Mouse (Mus musculus): Measurements from ENCODE around the gene Cyp26c1.

Gene Cyp26c1

DNA sequence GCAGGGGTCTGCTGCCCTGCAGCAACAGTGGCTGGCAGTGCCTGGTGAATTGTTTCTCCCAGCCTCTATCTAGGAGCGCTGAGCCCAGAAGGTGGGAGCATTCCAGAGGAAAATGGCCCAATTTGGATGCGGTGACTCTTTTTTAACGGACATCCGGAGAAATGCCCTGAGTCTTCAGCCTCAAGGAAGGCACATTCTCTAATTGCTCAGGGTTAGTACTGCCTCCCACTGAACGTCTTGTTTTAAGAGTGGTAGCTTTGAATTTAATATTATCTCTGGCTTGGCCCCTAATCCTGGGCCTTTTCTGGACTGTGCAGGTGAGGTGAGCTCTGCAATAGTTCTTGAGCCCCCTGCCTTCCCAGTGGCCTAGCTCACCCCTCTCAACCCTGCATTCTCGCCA lies at the start of gene Cyp26c1:
Gene Cyp26c1 (plus strand): TSS at position 301 of the 400 bp plus-strand sequence.
- DNase-seq (ENCODE audit: low spot score) = no peak

DNA sequence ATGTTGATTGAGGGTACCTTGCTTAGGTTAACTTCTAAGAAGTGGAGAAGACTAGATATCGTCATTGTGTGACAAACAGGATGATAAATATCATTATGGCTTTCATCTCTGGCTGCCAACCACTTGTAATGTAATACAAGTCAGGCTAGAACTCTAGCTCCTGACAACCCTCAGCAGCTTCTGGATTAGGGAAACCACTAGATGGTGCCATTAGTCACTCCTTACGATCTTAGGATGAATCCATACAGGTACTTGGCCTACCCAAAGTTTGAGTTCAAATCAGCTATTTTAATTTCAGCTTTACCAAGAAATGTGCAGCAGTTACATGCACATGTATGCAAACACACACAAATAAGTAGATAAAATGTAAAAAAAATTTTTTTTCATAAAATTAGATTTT lies 37.4 kb upstream of the Cyp26c1 start:
- DNase-seq (ENCODE audit: low spot score) = no peak

DNA sequence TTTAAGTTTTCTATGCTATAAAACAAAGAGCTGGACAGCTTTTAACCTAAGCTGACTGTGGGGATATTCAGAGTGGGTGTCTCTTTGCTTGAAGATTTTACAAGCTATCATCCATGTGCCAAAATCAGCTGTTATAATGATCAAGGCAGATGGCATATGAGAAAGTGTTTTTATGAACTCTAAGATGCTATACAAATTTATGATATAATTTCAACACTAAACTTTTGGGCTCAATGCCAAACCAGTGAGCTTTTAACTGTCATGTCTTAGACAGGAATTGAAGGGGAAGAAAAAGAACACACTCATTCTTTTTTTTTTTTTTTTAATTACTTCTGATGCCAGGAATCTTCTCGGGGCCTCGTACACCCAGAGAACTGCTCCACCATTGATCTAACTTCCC lies 34.9 kb upstream of the Cyp26c1 start:
- DNase-seq (ENCODE audit: low spot score) = no peak

DNA sequence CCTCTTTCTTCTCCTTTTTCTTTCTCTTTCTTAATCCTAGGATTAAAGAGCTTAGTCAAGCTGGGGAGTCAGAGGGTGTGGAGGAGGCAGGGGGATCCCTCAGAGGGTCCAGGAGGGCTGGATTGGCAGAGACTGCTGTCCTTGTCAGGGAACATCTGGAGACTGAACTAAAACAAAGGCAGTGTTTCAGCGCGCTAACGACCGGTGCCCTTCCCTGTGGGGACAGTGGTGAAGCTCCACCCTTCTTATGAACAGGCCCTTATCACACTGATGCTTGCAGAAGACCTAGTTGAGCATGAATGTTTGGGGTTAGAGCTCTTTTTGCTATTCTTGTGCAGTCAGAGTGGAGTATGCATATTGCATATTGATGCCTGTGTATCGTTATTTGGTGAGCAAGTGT lies 31.4 kb upstream of the Cyp26c1 start:
- no peak for DNase-seq (ENCODE audit: low spot score)

DNA sequence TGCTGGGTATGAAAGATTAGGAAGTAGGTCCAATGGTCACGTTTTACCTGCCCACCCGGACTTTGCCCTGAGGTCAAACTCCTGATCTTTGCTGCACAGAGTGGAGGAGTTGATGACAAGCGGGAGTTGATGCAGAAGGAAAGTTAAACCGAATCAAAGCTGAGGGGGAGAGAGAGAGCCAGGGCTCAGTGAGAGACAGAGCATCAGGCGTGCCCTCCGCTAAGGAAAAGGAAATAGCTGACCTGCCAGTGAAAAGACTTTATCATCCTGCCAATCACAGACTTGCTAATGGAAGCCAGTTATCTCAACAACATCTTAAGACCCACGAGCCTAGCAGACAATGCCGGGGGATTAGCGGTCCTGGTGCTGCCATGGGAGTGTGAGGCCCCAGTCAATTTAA lies 28.9 kb upstream of the Cyp26c1 start:
- DNase-seq (ENCODE audit: low spot score) = no peak

DNA sequence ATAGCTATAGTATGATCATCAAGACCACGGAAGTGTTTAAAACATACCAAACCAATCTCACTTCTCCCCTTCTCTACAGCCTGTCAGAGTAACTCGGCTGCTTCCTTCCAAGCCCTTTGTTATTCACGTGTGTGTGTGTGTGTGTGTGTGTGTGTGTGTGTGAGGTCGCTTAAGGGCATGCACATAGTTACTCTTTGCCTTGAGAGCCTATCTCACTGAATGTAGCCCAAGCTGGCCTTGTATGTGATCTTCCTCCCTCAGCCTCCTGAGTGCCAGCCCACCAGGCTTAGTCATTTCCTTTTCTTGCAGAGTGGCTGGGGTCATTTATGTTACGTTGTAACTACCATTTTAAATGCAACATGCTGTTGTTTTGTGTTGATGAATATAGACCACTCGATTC lies 20.1 kb upstream of the Cyp26c1 start:
- DNase-seq (ENCODE audit: low spot score) = no peak

DNA sequence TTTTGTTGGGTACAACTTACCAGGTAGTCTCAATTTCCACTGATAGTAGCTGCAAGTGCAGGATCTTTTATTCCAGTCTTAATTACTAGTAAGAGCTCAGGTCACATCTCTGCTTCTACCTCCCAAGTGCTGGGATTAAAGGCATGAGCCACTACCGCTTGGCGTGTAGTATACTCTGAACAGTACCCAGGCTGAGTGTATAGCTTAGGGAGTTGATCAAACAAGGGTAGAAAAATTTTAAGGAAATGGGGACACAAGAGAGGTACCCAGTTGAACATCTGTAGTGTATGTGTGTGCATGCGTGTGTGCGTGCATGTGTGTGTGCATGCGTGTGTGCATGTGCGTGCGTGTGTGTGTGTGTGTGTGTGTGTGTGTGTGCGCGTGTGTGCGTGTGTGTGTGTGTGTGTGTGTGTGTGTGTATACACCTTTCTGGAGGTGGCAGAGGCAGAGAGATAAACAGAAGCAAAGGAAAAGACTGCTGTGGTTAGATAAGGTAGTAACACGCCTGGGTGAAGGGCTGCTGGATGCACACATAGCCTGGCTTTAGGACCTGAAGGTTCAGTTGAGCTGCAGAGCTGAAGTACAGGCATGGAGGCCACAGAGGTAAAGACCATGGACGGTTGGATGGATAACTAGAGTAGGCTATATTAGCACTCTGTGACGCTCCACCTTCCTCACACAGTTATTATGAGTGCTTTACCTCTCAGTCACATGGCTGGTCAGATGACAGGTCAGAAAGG lies 17.4 kb upstream of the Cyp26c1 start:
- DNase-seq (ENCODE audit: low spot score) = no peak

DNA sequence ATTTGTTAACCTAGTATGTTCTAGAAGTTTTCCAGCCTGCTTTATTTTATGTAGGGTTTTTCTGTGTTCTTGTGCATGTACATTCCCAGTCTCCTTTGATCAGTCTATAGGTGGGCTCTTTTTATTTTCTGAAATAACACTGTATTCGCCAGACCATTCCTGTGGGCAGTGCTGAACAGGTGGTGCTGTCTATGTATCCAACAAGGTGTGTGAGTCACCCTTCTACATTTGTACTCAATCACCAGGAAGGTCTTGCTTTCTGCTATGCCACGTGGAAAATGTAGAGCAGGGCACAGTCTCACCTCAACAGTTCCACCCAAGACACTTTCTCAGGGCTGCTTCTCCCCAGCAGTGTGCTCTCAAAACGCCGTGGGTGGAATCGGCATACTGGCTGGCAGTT lies 16.7 kb upstream of the Cyp26c1 start:
- no peak for DNase-seq (ENCODE audit: low spot score)

DNA sequence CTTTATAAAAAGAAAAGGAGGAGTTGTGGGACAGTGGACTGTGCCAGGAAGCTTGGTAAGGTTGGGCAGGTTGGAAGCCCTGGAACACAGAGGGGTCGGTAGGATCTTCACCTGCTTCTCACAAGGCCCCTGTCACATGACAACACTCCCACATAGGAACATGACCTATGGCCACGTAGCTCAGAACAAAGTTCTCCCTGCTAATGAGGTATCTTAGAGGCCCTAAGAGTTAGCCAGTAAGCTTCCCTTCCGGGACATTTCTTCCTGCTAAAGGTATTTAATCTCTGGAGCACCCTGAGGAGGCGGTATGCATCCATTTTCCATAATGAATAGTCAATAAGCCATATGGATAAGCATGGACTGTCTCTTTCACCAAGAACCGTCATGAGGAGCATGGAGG lies 15.9 kb upstream of the Cyp26c1 start:
- DNase-seq (ENCODE audit: low spot score) = no peak

DNA sequence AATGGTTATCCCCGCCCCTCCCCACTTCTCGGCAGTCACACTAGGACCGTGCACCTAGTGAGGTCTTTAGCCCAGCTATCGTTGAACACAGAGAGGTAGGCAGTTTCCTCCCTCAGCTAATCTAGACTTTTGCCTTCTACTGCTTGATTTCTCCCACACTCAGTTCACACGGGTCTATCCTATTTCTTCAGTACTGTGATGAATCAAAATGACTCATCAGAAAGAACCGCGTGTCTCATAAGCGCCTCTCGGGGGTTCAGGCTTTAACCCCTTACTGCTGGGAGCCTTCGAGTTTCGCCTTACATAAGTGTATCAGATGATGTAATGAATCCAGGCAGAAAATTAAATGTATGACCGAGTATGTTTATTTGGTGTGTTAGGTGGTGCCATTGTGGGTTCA lies 12.0 kb upstream of the Cyp26c1 start:
- no peak for DNase-seq (ENCODE audit: low spot score)

DNA sequence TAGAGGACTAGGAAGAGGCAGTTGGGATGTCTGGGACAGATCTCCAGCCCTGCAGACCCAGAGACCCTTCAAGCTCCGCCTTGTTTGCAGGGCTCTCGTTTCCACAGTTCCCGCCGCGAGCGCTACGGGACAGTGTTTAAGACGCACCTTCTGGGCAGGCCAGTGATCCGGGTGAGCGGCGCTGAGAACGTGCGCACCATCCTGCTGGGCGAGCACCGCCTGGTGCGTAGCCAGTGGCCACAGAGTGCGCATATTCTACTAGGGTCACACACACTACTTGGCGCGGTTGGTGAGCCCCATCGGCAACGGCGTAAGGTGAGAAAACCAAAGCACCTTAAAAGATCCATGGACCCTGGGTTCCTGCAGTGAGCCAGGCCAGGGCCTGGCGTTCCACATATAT lies 966 bp downstream of the Cyp26c1 start:
- DNase-seq (ENCODE audit: low spot score) = no peak

DNA sequence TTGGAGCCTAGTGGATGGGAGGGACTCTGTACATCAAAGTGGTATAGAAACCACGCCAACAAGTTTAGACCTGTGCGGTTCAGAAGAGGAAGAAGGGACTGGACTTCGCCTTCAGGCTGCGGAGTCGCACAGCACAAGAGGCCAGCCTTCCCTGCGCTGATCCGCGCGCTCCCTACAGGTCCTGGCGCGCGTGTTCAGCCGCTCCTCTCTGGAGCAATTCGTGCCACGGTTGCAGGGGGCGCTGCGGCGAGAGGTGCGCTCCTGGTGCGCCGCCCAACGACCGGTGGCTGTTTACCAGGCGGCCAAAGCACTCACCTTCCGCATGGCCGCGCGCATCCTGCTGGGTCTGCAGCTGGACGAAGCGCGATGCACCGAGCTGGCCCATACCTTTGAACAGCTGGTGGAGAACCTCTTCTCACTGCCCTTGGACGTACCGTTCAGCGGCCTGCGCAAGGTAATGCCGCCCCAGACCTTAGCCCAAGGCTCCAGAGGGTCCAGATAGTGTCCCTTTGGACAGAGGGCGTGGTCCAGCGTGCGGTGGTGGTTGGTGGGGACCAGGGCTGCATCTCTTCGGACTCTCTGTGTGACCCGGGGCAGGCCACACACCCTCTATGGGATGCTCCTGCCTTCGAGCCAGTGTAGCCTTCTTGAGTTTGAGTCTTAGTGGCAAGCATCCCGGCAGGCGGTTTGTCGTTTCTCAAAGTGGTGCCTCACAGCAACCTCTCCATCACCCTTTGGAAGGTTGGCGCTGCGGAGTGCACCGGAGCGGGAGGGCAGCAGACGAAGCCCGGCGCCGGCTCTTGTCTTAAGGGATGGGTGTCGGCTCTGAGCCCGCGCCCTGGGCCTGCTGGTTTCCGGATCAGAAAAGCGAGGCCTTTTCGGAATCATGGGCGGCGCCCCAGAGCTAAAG lies 1.8 kb downstream of the Cyp26c1 start:
- DNase-seq (ENCODE audit: low spot score) = no peak

DNA sequence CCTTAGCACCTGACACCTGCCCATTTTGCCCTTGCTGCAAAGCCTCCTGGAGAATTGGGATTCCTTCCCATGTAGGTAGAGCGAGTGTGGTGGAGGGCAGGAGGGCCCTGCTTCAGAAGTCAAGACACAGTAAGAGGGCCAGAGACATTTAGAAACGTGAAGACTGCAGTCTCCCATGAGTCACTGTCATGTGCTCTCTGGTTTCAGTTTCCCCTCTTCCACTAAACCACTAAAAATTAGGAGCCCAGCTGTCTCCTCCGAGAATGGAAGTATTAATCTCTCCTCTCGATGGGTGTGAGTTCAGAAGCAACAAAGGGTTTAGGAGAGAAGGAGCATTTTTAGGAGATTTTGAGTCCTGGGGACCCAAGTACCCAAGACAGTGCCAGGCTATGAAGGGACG lies 4.1 kb downstream of the Cyp26c1 start:
- DNase-seq (ENCODE audit: low spot score) = no peak

DNA sequence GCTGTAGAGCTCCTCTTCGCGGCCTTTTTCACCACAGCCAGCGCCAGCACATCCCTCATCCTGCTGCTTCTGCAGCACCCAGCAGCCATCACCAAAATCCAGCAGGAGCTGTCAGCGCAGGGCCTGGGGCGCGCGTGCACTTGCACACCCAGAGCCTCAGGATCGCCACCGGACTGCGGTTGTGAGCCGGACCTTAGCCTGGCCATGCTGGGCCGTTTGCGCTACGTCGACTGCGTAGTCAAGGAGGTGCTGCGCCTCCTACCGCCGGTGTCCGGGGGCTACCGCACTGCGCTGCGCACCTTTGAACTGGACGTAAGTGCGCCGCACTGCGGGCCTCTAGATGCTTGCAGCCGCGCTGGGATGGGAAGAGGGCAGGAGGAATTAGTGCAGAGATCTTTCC lies 5.3 kb downstream of the Cyp26c1 start:
- DNase-seq (ENCODE audit: low spot score) = no peak

DNA sequence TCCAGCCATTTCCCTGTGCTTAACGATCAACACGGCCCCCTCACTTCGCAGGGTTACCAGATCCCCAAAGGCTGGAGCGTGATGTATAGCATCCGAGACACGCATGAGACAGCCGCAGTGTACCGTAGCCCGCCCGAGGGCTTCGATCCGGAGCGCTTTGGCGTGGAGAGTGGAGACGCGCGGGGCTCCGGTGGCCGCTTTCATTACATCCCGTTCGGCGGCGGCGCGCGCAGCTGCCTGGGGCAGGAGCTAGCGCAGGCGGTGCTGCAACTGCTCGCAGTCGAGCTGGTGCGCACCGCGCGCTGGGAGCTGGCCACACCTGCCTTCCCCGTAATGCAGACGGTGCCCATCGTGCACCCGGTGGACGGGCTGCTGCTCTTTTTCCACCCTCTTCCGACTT lies 7.5 kb downstream of the Cyp26c1 start:
- DNase-seq (ENCODE audit: low spot score) = no peak

DNA sequence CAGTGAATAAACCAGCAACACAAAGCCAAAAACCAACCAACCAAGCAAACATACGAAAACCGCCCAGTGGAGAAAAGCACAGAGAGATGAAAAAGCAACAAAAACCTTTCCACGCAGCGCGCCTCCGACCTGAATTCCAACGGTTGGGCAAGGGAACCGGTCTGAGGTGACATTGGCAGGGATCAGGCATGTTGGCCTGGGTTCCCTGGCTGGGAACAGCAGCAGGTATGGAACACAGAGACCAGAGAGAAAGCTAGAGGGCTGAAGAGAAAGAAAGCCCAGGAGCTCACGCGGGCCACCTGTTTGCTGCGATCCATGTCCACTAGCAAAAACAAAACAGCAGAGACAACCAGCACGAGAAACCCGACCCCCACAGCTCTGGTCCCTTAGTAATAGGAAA lies 9.8 kb downstream of the Cyp26c1 start:
- no peak for DNase-seq (ENCODE audit: low spot score)

DNA sequence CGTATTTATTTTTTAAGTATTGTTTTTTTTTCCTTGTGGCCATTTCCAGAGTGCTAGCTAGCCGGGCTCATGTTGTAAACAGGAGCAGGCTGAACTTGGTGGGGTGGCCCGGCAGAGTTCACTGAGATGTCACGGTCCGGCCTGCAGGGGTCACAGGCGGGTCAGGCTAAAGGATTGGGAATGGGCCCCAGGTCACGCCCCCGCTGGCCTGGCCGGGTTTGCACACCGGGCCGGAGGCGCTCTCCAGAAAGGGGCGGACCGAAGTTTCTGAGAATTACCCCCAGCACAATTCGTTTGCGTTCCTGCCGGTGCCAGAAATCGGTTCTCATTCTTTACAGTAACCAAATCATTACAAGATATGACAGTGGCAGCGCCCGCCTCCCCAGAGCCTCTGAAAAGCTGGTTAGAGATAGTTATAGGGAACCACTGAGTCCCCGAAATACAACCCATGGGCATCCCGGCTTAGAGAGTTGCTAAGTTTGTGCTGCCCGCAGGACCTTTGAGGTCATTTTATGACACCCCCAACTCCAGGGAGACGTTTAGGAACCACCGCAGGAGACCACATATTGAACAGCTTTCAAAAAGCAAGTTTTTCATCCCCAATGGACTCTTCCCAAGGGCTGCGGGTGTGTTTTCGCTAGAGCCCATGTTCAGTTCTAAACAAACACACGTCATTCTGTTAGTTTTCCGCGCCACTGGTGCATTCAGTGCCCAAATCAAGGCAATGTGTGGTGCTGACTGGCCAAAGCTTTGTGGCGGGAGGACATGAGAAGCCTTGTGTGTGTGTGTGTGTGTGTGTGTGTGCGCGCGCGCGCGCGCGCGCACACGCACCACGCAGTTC lies 10.6 kb downstream of the Cyp26c1 start:
- DNase-seq (ENCODE audit: low spot score) = no peak

DNA sequence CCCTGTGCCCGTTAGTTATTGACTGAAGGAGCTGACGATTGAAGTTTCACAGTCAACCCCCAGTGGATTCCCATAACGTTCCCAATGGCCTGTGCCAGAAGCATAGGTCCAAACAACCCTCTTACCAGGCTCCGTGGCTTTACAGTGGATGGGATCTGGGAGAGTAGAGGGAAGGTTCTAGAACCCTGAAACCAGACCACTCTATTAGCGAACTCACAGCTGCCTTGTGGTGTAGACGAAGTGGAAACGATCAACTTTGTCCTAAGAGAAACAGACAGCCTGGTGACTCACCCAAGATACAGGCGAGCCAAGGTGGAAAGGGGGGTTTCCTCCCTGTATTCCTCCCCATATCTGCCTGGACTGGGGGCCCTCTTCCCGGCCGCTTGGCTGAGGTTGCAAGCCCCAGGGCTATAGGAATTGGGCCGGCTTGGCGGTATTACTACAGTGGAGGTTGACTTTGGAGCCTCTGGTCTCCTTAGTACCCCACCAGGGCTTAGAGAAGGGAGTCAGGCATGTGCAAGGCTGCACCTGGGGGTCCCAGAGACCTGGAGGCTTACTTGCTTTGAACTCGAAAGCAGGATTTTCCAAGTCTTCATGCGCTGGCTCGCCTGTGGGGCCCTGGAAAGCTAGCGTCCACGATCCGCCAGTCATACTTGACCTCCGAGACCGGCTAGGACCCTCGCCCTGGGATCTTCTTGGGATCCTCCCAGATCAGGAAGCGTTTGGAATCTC lies 11.4 kb downstream of the Cyp26c1 start:
- DNase-seq (ENCODE audit: low spot score) = no peak

DNA sequence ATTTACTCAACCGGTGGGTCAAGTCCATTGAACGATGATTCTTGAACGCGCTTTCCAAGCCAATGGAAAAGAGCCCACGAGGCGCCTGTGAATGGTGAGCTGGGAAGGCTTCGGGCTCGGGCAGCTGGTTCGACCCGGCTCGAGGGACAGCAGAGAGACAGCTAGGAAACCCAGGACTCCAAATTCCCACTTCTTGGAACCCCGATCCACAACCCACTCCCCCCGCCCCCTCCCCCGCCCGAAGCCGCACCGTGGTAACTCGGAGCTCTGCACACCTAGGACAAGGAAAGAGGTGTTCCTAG lies 11.9 kb downstream of the Cyp26c1 start:
- no peak for DNase-seq (ENCODE audit: low spot score)

DNA sequence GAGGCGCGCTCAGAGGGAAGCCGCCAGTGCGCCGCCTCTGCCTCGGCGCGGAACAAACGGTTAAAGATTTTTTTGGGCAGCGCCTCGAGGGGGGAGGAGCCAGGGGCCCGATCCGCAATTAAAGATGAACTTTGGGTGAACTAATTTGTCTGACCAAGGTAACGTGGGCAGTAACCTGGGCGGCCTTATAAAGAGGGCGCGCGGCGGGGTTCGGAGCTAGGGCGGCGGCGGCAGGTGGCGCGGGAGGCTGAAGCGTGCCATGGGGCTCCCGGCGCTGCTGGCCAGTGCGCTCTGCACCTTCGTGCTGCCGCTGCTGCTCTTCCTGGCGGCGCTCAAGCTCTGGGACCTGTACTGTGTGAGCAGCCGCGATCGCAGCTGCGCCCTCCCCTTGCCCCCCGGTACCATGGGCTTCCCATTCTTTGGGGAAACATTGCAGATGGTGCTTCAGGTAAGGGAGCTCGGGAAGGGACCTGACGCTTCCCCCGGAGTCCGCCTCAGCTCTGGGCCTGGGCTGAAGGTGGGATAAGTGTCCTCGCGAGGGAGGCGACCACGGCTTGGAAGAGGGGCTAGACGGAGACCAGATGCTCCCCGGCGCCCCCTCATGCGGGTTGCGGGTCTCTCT lies 12.4 kb downstream of the Cyp26c1 start, which contains the start of gene Cyp26a1:
Gene Cyp26a1 (plus strand): TSS at position 148 of the 622 bp plus-strand sequence.
- DNase-seq (ENCODE audit: low spot score) = no peak
